Mouse (Mus musculus) Patski (cell line): ENCODE data around the gene Atp5h. TPM values are rescaled to one million over a fixed set of nuclear protein-coding genes. Genes with fewer than 3 reads are reported as not detected.
"Not testable (repeated sequence)": the region's sequence is repeated elsewhere in the genome, so short reads cannot be mapped to it uniquely, and the experiment has no call there.

Experiments
- ATAC-seq: fragments of 100-300 bp; one replicate; pipeline ENCODE4 v1.8.0; 2021
- CTCF ChIA-PET: fragments of 350-600 bp; sonication (Branson Sonifier 250); formaldehyde crosslinking; loops from one replicate; lab custom pipeline; 2022; ENCODE audit warnings: inconsistent platforms; lab: Charles Lee
- POLR2A ChIA-PET: fragments of 350-600 bp; sonication (Branson Sonifier 250); formaldehyde crosslinking; loops from one replicate; lab custom pipeline; 2022; ENCODE audit warnings: antibody characterized with exemption, inconsistent platforms; lab: Charles Lee
- DNase-seq: peaks from one replicate; pipeline ENCODE4 v3.0.0-alpha.2; 2011; ENCODE audit warnings: low read depth, low spot score
- H3K27me3 ChIP-seq: fragments of 371-371 bp; one replicate; pipeline ENCODE4 v1.5.1; 2021
- CTCF ChIP-seq: fragments of 100-300 bp; IDR thresholded peaks from one replicate; pipeline ENCODE4 v1.5.1; 2021
- in situ Hi-C: fragments of 300-500 bp; cut with MboI; formaldehyde crosslinking; loops from 3 replicates; pipeline ENCODE4 v1.11.1; 2018; ENCODE audit warnings: low pct_unique_long_range_greater_than_20kb, mixed read lengths
- polyA plus RNA-seq: library from polyadenylated mRNA; unstranded; gene quantifications from one replicate; pipeline ENCODE4 v1.2.3, GENCODE M21; 2021

Gene Atp5h
- 727 TPM for polyA plus RNA-seq

GRCm38 (mm10) chr11:115419531-115420237 is at the start of gene Atp5h, which contains the start of gene Kctd2:
Gene Atp5h (minus strand): TSS chr11:115419962.
Gene Kctd2 (plus strand): TSS chr11:115420128.
- peak; percentile 84 for ATAC-seq
- no peak for TF ChIP-seq CTCF
- DNase-seq = peak; percentile 85
- ChIA-PET POLR2A (interaction anchor here (0.9 to 1.2 kb wide), 4 partner anchors 8 to 34 kb away, joined by 3 read pairs; no protein-coding TSS in a partner anchor), CTCF (no interaction called here)
- H3K27me3 ChIP-seq = no peaks in the 10 kb centered on the region
- in situ Hi-C loops = no loop called here

GRCm38 (mm10) chr11:115467217-115467618 is 47.5 kb upstream of the Atp5h start:
- CTCF ChIA-PET = no interaction called here
- no peak for TF ChIP-seq CTCF
- ATAC-seq (no peak), DNase-seq (no peak)
- H3K27me3 ChIP-seq = no peaks in the 10 kb centered on the region
- in situ Hi-C loops = no loop called here
- POLR2A ChIA-PET = no interaction called here

GRCm38 (mm10) chr11:115464851-115465250 is 45.1 kb upstream of the Atp5h start:
- DNase-seq (no peak), ATAC-seq (no peak)
- ChIA-PET CTCF (no interaction called here), POLR2A (no interaction called here)
- no peak for TF ChIP-seq CTCF
- no peaks in the 10 kb centered on the region for H3K27me3 ChIP-seq
- in situ Hi-C loops = no loop called here

GRCm38 (mm10) chr11:115463397-115463796 is 43.6 kb upstream of the Atp5h start:
- in situ Hi-C loops = no loop called here
- no peak for DNase-seq
- CTCF ChIA-PET = interaction anchor here (1.1 kb wide), 1 partner anchor 105 kb away, joined by 3 read pairs; no protein-coding TSS in a partner anchor
- H3K27me3 ChIP-seq = no peaks in the 10 kb centered on the region
- ATAC-seq = no peak
- POLR2A ChIA-PET = no interaction called here
- no peak for TF ChIP-seq CTCF

- DNase-seq (no peak), ATAC-seq (no peak)
- no peak for TF ChIP-seq CTCF
- CTCF ChIA-PET = interaction anchor here (1.1 to 1.5 kb wide), 2 partner anchors 36 to 104 kb away, joined by 3 read pairs; no protein-coding TSS in a partner anchor
- in situ Hi-C loops = no loop called here
- no peaks in the 10 kb centered on the region for H3K27me3 ChIP-seq
- POLR2A ChIA-PET = no interaction called here
Measured at GRCm38 (mm10) chr11:115462243-115462891, 42.6 kb upstream of the Atp5h start, which contains the start of gene Slc16a5. Gene Slc16a5 (plus strand): TSS chr11:115462474.

- ATAC-seq (no peak), DNase-seq (no peak)
- no peak for TF ChIP-seq CTCF
- H3K27me3 ChIP-seq = no peaks in the 10 kb centered on the region
- ChIA-PET CTCF (interaction anchor here (1.5 kb wide), 1 partner anchor 35 kb away, joined by 3 read pairs; no protein-coding TSS in a partner anchor), POLR2A (no interaction called here)
- in situ Hi-C loops = no loop called here
Measured at GRCm38 (mm10) chr11:115461846-115462242, 42.1 kb upstream of the Atp5h start.

GRCm38 (mm10) chr11:115460976-115461375 is 41.2 kb upstream of the Atp5h start:
- no peaks in the 10 kb centered on the region for H3K27me3 ChIP-seq
- in situ Hi-C loops = no loop called here
- DNase-seq (no peak), ATAC-seq (no peak)
- POLR2A ChIA-PET = interaction anchor here (0.8 kb wide), 1 partner anchor 53 kb away, joined by 3 read pairs; the partner anchor contains the start of gene Jpt1
- no peak for TF ChIP-seq CTCF
- CTCF ChIA-PET = interaction anchor here (1.0 kb wide), 1 partner anchor 35 kb away, joined by 3 read pairs; no protein-coding TSS in a partner anchor

GRCm38 (mm10) chr11:115457405-115457804 is 37.6 kb upstream of the Atp5h start:
- POLR2A ChIA-PET = no interaction called here
- no peaks in the 10 kb centered on the region for H3K27me3 ChIP-seq
- TF ChIP-seq CTCF = no peak
- CTCF ChIA-PET = interaction anchor here (0.9 kb wide), 1 partner anchor 29 kb away, joined by 3 read pairs; no protein-coding TSS in a partner anchor
- in situ Hi-C loops = no loop called here
- DNase-seq (no peak), ATAC-seq (no peak)

- no peaks in the 10 kb centered on the region for H3K27me3 ChIP-seq
- ATAC-seq (no peak), DNase-seq (no peak)
- TF ChIP-seq CTCF = no peak
- in situ Hi-C loops = no loop called here
- ChIA-PET POLR2A (interaction anchor here (1.1 kb wide), 1 partner anchor 17 kb away, joined by 3 read pairs; no protein-coding TSS in a partner anchor), CTCF (no interaction called here)
Measured at GRCm38 (mm10) chr11:115456182-115456581, 36.4 kb upstream of the Atp5h start.

- H3K27me3 ChIP-seq = no peaks in the 10 kb centered on the region
- POLR2A ChIA-PET = no interaction called here
- TF ChIP-seq CTCF = no peak
- CTCF ChIA-PET = no interaction called here
- ATAC-seq = no peak
- no peak for DNase-seq
- in situ Hi-C loops = no loop called here
Measured at GRCm38 (mm10) chr11:115455619-115456018, 35.9 kb upstream of the Atp5h start.

- not testable (repeated sequence) for ATAC-seq, H3K27me3 ChIP-seq
Measured at GRCm38 (mm10) chr11:115454822-115455221, 35.1 kb upstream of the Atp5h start.

More at GRCm38 (mm10) chr11:115454822-115455221, 35.1 kb upstream of the Atp5h start:
- CTCF ChIA-PET = interaction anchor here (1.6 kb wide), 1 partner anchor 158 kb away, joined by 3 read pairs; the partner anchor contains the start of gene Mif4gd
- DNase-seq, POLR2A ChIA-PET, in situ Hi-C loops: not testable (repeated sequence)
